ENCODE assay signal across 17 mouse cellular contexts in the genomic region with DNA sequence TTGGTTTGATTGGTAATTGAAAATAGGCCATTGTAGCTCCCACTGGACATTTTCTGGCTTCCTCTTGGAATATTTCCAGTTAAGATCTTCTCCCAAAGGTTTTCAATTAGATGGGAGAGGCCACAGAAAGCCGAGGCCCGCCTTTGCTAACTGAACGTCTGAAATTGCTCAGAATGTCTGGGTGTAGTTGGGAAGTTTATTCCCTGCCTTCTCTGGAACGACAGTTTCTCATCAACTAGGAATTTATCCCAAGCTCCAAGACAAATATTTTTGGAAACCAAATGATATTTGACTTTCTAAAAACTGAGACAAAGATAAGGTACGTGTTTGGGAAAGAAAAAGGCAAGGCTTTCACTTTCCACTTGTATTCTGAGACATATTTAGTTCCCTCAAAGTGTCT.
A peak's percentile ranks its signal among the peaks of the same experiment; 100 is the strongest.
DNase-seq lines count a peak whose midpoint lies in the region; ATAC-seq lines count a peak whose summit lies in the region.
"Had no signal": no experiment of that assay in that cellular context is flagged by ENCODE, and none has a peak within 500 bp of the region (broad histone marks: within the 10 kb centered on the region; RNA-seq: fewer than 3 reads in every experiment).

No protein-coding gene starts in this region.

- no peaks in the 10 kb centered on the region for H3K9me3 ChIP-seq in limb, embryonic 15.5 days
- H3K9me3 ChIP-seq in limb, embryonic 10.5 days (replicated peaks): no peaks in the 10 kb centered on the region
- no peaks in the 10 kb centered on the region for H3K9me3 ChIP-seq in heart, embryonic 13.5 days
- H3K9me3 ChIP-seq: embryonic facial prominence, embryonic 15.5 days; forebrain, embryonic 13.5 days; hindbrain, embryonic 10.5 days; midbrain, embryonic 15.5 days had no signal

- H3K4me2 ChIP-seq in limb, embryonic 15.5 days: no peak overlapping the region
- no peak overlapping the region for H3K4me2 ChIP-seq in heart, embryonic 13.5 days
- H3K4me2 ChIP-seq: embryonic facial prominence, embryonic 15.5 days; forebrain, embryonic 13.5 days; midbrain, embryonic 15.5 days had no signal

- peak overlapping the region; percentile 35; the same call in 1 of the 2 replicates for H3K27ac ChIP-seq in limb, embryonic 15.5 days
- H3K27ac ChIP-seq in limb, embryonic 10.5 days: no peak overlapping the region
- H3K27ac ChIP-seq in heart, embryonic 13.5 days (replicated peaks): peak overlapping the region; percentile 79
- H3K27ac ChIP-seq: forebrain, embryonic 13.5 days; hindbrain, embryonic 10.5 days; midbrain, embryonic 15.5 days had no signal

- H3K36me3 ChIP-seq in limb, embryonic 15.5 days: no peaks in the 10 kb centered on the region
- no peaks in the 10 kb centered on the region for H3K36me3 ChIP-seq in limb, embryonic 10.5 days
- no peaks in the 10 kb centered on the region for H3K36me3 ChIP-seq in heart, embryonic 13.5 days
- H3K36me3 ChIP-seq: embryonic facial prominence, embryonic 15.5 days; hindbrain, embryonic 10.5 days; midbrain, embryonic 15.5 days had no signal

- no peaks in the 10 kb centered on the region for H3K4me1 ChIP-seq in limb, embryonic 15.5 days
- H3K4me1 ChIP-seq in limb, embryonic 10.5 days: peaks cover 17% of the 10 kb centered on the region
- H3K4me1 ChIP-seq in heart, embryonic 13.5 days: 0 out of 2 replicates have a peak, but pooled peaks cover 6% of the 10 kb centered on the region
- H3K4me1 ChIP-seq: embryonic facial prominence, embryonic 15.5 days; forebrain, embryonic 13.5 days; hindbrain, embryonic 10.5 days; midbrain, embryonic 15.5 days had no signal

- H3K4me3 ChIP-seq in limb, embryonic 15.5 days: no peak overlapping the region
- no peak overlapping the region for H3K4me3 ChIP-seq in limb, embryonic 10.5 days
- no peak overlapping the region for H3K4me3 ChIP-seq in heart, embryonic 13.5 days
- H3K4me3 ChIP-seq: embryonic facial prominence, embryonic 15.5 days; forebrain, embryonic 13.5 days; hindbrain, embryonic 10.5 days; midbrain, embryonic 15.5 days had no signal

- peak; percentile 15 for DNase-seq in gastrocnemius, adult 18-20 months (ENCODE audit: low spot score)
- no peak for DNase-seq in gastrocnemius, adult 8-10 months (ENCODE audit: low spot score in 2 of 2)
- no peak for DNase-seq in limb, embryonic 10.5 days (ENCODE audit: low spot score)
- DNase-seq in lung, postnatal 25 days (ENCODE audit: low spot score): peak; percentile 10
- DNase-seq in B cell, adult 2 months: no peak
- no peak for DNase-seq in adrenal gland, postnatal 4 days (ENCODE audit: low spot score in 2 of 2)
- DNase-seq: adrenal gland, postnatal 36 days; cerebellum, postnatal 36 days; kidney, postnatal 14 days; thymus, postnatal 14 days had no signal

- no peak for ATAC-seq in limb, embryonic 15.5 days (ENCODE audit: insufficient number of reproducible peaks, low FRiP score, low TSS enrichment, low read depth)
- no peak for ATAC-seq in heart, embryonic 13.5 days (ENCODE audit: extremely low read depth, insufficient number of reproducible peaks, low FRiP score, low TSS enrichment)
- ATAC-seq: forebrain, embryonic 13.5 days; midbrain, embryonic 15.5 days; Patski had no signal

- 36% methylated on average over 5 of the region's 5 CpGs for WGBS in limb, embryonic 15.5 days
- WGBS in limb, embryonic 10.5 days: 80% methylated on average over 5 of the region's 5 CpGs
- WGBS in heart, embryonic 13.5 days: 51% methylated on average over 5 of the region's 5 CpGs

- no peak overlapping the region for H3K9ac ChIP-seq in limb, embryonic 15.5 days
- H3K9ac ChIP-seq in heart, embryonic 13.5 days: no peak overlapping the region
- H3K9ac ChIP-seq: embryonic facial prominence, embryonic 15.5 days; forebrain, embryonic 13.5 days; midbrain, embryonic 15.5 days had no signal

- no peaks in the 10 kb centered on the region for H3K27me3 ChIP-seq in limb, embryonic 15.5 days
- H3K27me3 ChIP-seq in limb, embryonic 10.5 days (ENCODE audit: low read depth, poor library complexity, severe bottlenecking): no peaks in the 10 kb centered on the region
- H3K27me3 ChIP-seq in heart, embryonic 13.5 days (replicated peaks): no peaks in the 10 kb centered on the region
- H3K27me3 ChIP-seq: embryonic facial prominence, embryonic 15.5 days; forebrain, embryonic 13.5 days; midbrain, embryonic 15.5 days; Patski had no signal

Comparison
In these comparisons a context has a peak if more than half of its experiments do, and no peak if none do; other contexts are left out.
1. DNase-seq: peak in gastrocnemius, adult 18-20 months (single experiment) and lung, postnatal 25 days (single experiment); none in gastrocnemius, adult 8-10 months (0 of 2), limb, embryonic 10.5 days (single experiment), B cell, adult 2 months (0 of 2) and adrenal gland, postnatal 4 days (0 of 2).